13 mouse cellular contexts compared by ENCODE assay signal in genomic region chr12:117658821-117659220, GRCm38 (mm10).
DNase-seq lines count a peak whose midpoint lies in the region; ATAC-seq and TF ChIP-seq lines count a peak whose summit lies in the region.
"Had no signal": no experiment of that assay in that cellular context is flagged by ENCODE, and none has a peak within 500 bp of the region (broad histone marks: within the 10 kb centered on the region; RNA-seq: fewer than 3 reads in every experiment).

No protein-coding gene starts in this region.

- H3K27ac ChIP-seq in embryonic facial prominence, embryonic 13.5 days, result peak overlapping the region; percentile 34; the same call in 1 of the 2 replicates
- no peak overlapping the region for H3K27ac ChIP-seq in embryonic facial prominence, embryonic 10.5 days (replicated peaks)
- no peak overlapping the region; the same call in 1 of the 2 replicates for H3K27ac ChIP-seq in intestine, embryonic 14.5 days (ENCODE audit: low read depth)
- no peak overlapping the region for H3K27ac ChIP-seq in intestine, embryonic 15.5 days
- no peak overlapping the region for H3K27ac ChIP-seq in intestine, postnatal 0 days (ENCODE audit: low read depth, low read length)
- H3K27ac ChIP-seq: midbrain, embryonic 10.5 days had no signal

- no peak for TF ChIP-seq POLR2A in lung, adult 2 months (IDR thresholded peaks at IDR 0.05; ENCODE audit: borderline replicate concordance, extremely low read depth, low read depth, low read length)

- ATAC-seq in embryonic facial prominence, embryonic 13.5 days (ENCODE audit: insufficient number of reproducible peaks, insufficient read depth, low FRiP score, low TSS enrichment, low read depth), result no peak
- ATAC-seq in intestine, embryonic 14.5 days (replicated peaks; ENCODE audit: low FRiP score, low TSS enrichment, low read depth), result no peak
- ATAC-seq in intestine, embryonic 15.5 days, result no peak
- ATAC-seq in intestine, postnatal 0 days, result no peak
- ATAC-seq: hindbrain, embryonic 16.5 days had no signal

- no peaks in the 10 kb centered on the region for H3K36me3 ChIP-seq in embryonic facial prominence, embryonic 13.5 days
- no peaks in the 10 kb centered on the region for H3K36me3 ChIP-seq in embryonic facial prominence, embryonic 10.5 days (replicated peaks)
- no peaks in the 10 kb centered on the region for H3K36me3 ChIP-seq in intestine, embryonic 14.5 days (ENCODE audit: control insufficient read depth, insufficient read depth, low read length)
- H3K36me3 ChIP-seq in intestine, embryonic 15.5 days, result no peaks in the 10 kb centered on the region
- no peaks in the 10 kb centered on the region for H3K36me3 ChIP-seq in intestine, postnatal 0 days (ENCODE audit: control insufficient read depth, insufficient read depth)
- H3K36me3 ChIP-seq: midbrain, embryonic 10.5 days had no signal

- H3K4me1 ChIP-seq in embryonic facial prominence, embryonic 13.5 days, result peaks cover 2% of the 10 kb centered on the region; the same call in 1 of the 2 replicates
- H3K4me1 ChIP-seq in embryonic facial prominence, embryonic 10.5 days, result peaks cover 16% of the 10 kb centered on the region
- H3K4me1 ChIP-seq in intestine, embryonic 14.5 days (replicated peaks; ENCODE audit: control insufficient read depth, insufficient read depth, low read length), result peaks cover 6% of the 10 kb centered on the region; the same call in 1 of the 2 replicates
- no peaks in the 10 kb centered on the region for H3K4me1 ChIP-seq in intestine, embryonic 15.5 days (replicated peaks)
- peaks cover 21% of the 10 kb centered on the region for H3K4me1 ChIP-seq in lung, adult 2 months (ENCODE audit: control insufficient read depth, insufficient read depth, low read length)
- no peaks in the 10 kb centered on the region for H3K4me1 ChIP-seq in intestine, postnatal 0 days (replicated peaks; ENCODE audit: control insufficient read depth, insufficient read depth, low read length)

- H3K4me3 ChIP-seq in embryonic facial prominence, embryonic 13.5 days, result no peak overlapping the region
- no peak overlapping the region for H3K4me3 ChIP-seq in embryonic facial prominence, embryonic 10.5 days
- peak overlapping the region; percentile 13; the same call in 1 of the 2 replicates for H3K4me3 ChIP-seq in intestine, embryonic 14.5 days (ENCODE audit: low read depth, low read length)
- H3K4me3 ChIP-seq in intestine, embryonic 15.5 days (replicated peaks), result no peak overlapping the region
- H3K4me3 ChIP-seq in lung, adult 2 months (replicated peaks; ENCODE audit: extremely low read depth, low read depth, low read length), result peak overlapping the region; percentile 80
- 0 out of 2 replicates have a peak overlapping the region, but pooled peaks have one; percentile 12 for H3K4me3 ChIP-seq in intestine, postnatal 0 days (ENCODE audit: low read depth, low read length)
- H3K4me3 ChIP-seq: midbrain, embryonic 10.5 days had no signal

- no peak overlapping the region for H3K4me2 ChIP-seq in embryonic facial prominence, embryonic 13.5 days
- no peak overlapping the region for H3K4me2 ChIP-seq in intestine, embryonic 14.5 days (ENCODE audit: low read length)
- no peak overlapping the region for H3K4me2 ChIP-seq in intestine, embryonic 15.5 days (replicated peaks)
- 0 out of 2 replicates have a peak overlapping the region, but pooled peaks have one; percentile 24 for H3K4me2 ChIP-seq in intestine, postnatal 0 days (replicated peaks; ENCODE audit: low read depth)

- H3K27me3 ChIP-seq in embryonic facial prominence, embryonic 13.5 days, result no peaks in the 10 kb centered on the region
- no peaks in the 10 kb centered on the region for H3K27me3 ChIP-seq in embryonic facial prominence, embryonic 10.5 days (replicated peaks; ENCODE audit: low read depth, poor library complexity, severe bottlenecking)
- H3K27me3 ChIP-seq in intestine, embryonic 14.5 days (replicated peaks; ENCODE audit: control insufficient read depth, insufficient read depth, low read length), result no peaks in the 10 kb centered on the region
- H3K27me3 ChIP-seq in intestine, embryonic 15.5 days (replicated peaks), result no peaks in the 10 kb centered on the region
- no peaks in the 10 kb centered on the region for H3K27me3 ChIP-seq in intestine, postnatal 0 days (replicated peaks; ENCODE audit: control insufficient read depth, insufficient read depth, low read length)

- H3K9ac ChIP-seq in embryonic facial prominence, embryonic 13.5 days, result no peak overlapping the region
- 0 out of 2 replicates have a peak overlapping the region, but pooled peaks have one; percentile 16 for H3K9ac ChIP-seq in intestine, embryonic 14.5 days (ENCODE audit: low read length)
- no peak overlapping the region for H3K9ac ChIP-seq in intestine, embryonic 15.5 days
- H3K9ac ChIP-seq in intestine, postnatal 0 days (ENCODE audit: low read depth, low read length), result no peak overlapping the region

- no peaks in the 10 kb centered on the region for H3K9me3 ChIP-seq in embryonic facial prominence, embryonic 13.5 days
- no peaks in the 10 kb centered on the region for H3K9me3 ChIP-seq in embryonic facial prominence, embryonic 10.5 days
- no peaks in the 10 kb centered on the region for H3K9me3 ChIP-seq in intestine, embryonic 14.5 days (ENCODE audit: control insufficient read depth, low read length)
- H3K9me3 ChIP-seq in intestine, embryonic 15.5 days, result no peaks in the 10 kb centered on the region
- H3K9me3 ChIP-seq in intestine, postnatal 0 days (ENCODE audit: control insufficient read depth), result no peaks in the 10 kb centered on the region
- H3K9me3 ChIP-seq: midbrain, embryonic 10.5 days had no signal

- 16% methylated on average over 6 of the region's 6 CpGs for WGBS in embryonic facial prominence, embryonic 13.5 days
- WGBS in embryonic facial prominence, embryonic 10.5 days, result 19% methylated on average over 6 of the region's 6 CpGs
- 57% methylated on average over 6 of the region's 6 CpGs for WGBS in intestine, embryonic 14.5 days
- WGBS in intestine, embryonic 15.5 days, result 59% methylated on average over 6 of the region's 6 CpGs
- WGBS in lung, adult 2 months, result 39% methylated on average over 6 of the region's 6 CpGs
- WGBS in intestine, postnatal 0 days, result 64% methylated on average over 6 of the region's 6 CpGs

- no peak for TF ChIP-seq CTCF in lung, adult 2 months (IDR thresholded peaks at IDR 0.05; ENCODE audit: insufficient read depth, low read length)
- no peak for TF ChIP-seq CTCF in intestine, postnatal 0 days (IDR thresholded peaks at IDR 0.05; ENCODE audit: low read depth)

- DNase-seq in embryonic facial prominence, embryonic 10.5 days (ENCODE audit: low spot score), result no peak
- DNase-seq in intestine, embryonic 14.5 days (ENCODE audit: low spot score), result no peak
- no peak for DNase-seq in lung, adult 2 months
- DNase-seq in lung, postnatal 36 days, result no peak
- no peak for DNase-seq in ovary, postnatal 14 days (ENCODE audit: low spot score)
- DNase-seq: cerebellum, postnatal 36 days; gastrocnemius, postnatal 10 days; right cerebral cortex, adult 18-20 months had no signal

Comparison
In these comparisons a context has a peak if more than half of its experiments do, and no peak if none do; other contexts are left out.
1. H3K4me3 ChIP-seq: peak in intestine, embryonic 14.5 days (single experiment), lung, adult 2 months (single experiment) and intestine, postnatal 0 days (single experiment); none in embryonic facial prominence, embryonic 13.5 days (single experiment), embryonic facial prominence, embryonic 10.5 days (single experiment) and intestine, embryonic 15.5 days (single experiment).